Comparison of ENCODE assay signal across 18 mouse cellular contexts in genomic region chr8:126932249-126932648, GRCm38 (mm10). TPM values are rescaled to one million over a fixed set of nuclear protein-coding genes. Genes with fewer than 3 reads are reported as not detected.
A peak's percentile ranks its signal among the peaks of the same experiment; 100 is the strongest.
DNase-seq lines count a peak whose midpoint lies in the region; ATAC-seq and TF ChIP-seq lines count a peak whose summit lies in the region.
"Had no signal": no experiment of that assay in that cellular context is flagged by ENCODE, and none has a peak within 500 bp of the region (broad histone marks: within the 10 kb centered on the region; RNA-seq: fewer than 3 reads in every experiment).

No protein-coding gene starts in this region.

- H3K79me2 ChIP-seq in liver, adult 2 months (ENCODE audit: control insufficient read depth, insufficient read depth, low read length): no peaks in the 10 kb centered on the region

- no peak overlapping the region for H3K4me2 ChIP-seq in liver, postnatal 0 days (ENCODE audit: low read depth, low read length)
- H3K4me2 ChIP-seq: hindbrain, embryonic 12.5 days; neural tube, embryonic 13.5 days had no signal

- H3K27ac ChIP-seq in liver, adult 2 months (replicated peaks; ENCODE audit: insufficient read depth, low read depth, low read length): no peak overlapping the region
- H3K27ac ChIP-seq in brown adipose tissue, adult 24 weeks (replicated peaks; ENCODE audit: low read depth, low read length): peak overlapping the region; percentile 61
- H3K27ac ChIP-seq in liver, postnatal 0 days (ENCODE audit: low read depth): 0 out of 2 replicates have a peak overlapping the region, but pooled peaks have one; percentile 25
- H3K27ac ChIP-seq: hindbrain, embryonic 12.5 days; midbrain, embryonic 10.5 days; neural tube, embryonic 13.5 days had no signal

- H3K27me3 ChIP-seq in liver, adult 2 months (ENCODE audit: control insufficient read depth, insufficient read depth, low read length): no peaks in the 10 kb centered on the region
- no peaks in the 10 kb centered on the region for H3K27me3 ChIP-seq in G1E (ENCODE audit: insufficient read depth, low read length)
- no peaks in the 10 kb centered on the region for H3K27me3 ChIP-seq in liver, postnatal 0 days (ENCODE audit: insufficient read depth, low read length)
- H3K27me3 ChIP-seq: hindbrain, embryonic 12.5 days; neural tube, embryonic 13.5 days had no signal

- no peak overlapping the region for H3K9ac ChIP-seq in liver, adult 2 months (ENCODE audit: low read depth, low read length)
- no peak overlapping the region for H3K9ac ChIP-seq in liver, postnatal 0 days (replicated peaks)
- H3K9ac ChIP-seq: hindbrain, embryonic 12.5 days; neural tube, embryonic 13.5 days had no signal

- no peaks in the 10 kb centered on the region for H3K9me3 ChIP-seq in G1E (replicated peaks)
- no peaks in the 10 kb centered on the region for H3K9me3 ChIP-seq in liver, postnatal 0 days (ENCODE audit: low read length)
- H3K9me3 ChIP-seq: hindbrain, embryonic 12.5 days; midbrain, embryonic 10.5 days; neural tube, embryonic 13.5 days had no signal

- WGBS in liver, adult 2 months: 38% methylated on average over 1 of the region's 1 CpGs
- 76% methylated on average over 1 of the region's 1 CpGs for WGBS in liver, postnatal 0 days (ENCODE audit: insufficient replicate concordance)

- peak; percentile 38 for DNase-seq in liver, adult 2 months (ENCODE audit: extremely low read depth, low read depth, low spot score)
- DNase-seq in liver (no peak), G1E (ENCODE audit: low spot score) (peak; percentile 34)
- no peak for DNase-seq in liver, postnatal 0 days
- DNase-seq in frontal cortex, adult 2 months (ENCODE audit: extremely low spot score in 1 of 2, low spot score in 1 of 2): no peak
- no peak for DNase-seq in adrenal gland, postnatal 36 days
- no peak for DNase-seq in frontal cortex, postnatal 10 days (ENCODE audit: low spot score in 2 of 2)
- DNase-seq: adrenal gland, adult 8-10 months; cerebellum, adult 9-11 months; heart, adult 18-20 months; heart, postnatal 10 days; right cerebral cortex, postnatal 4 days; thymus, postnatal 25 days had no signal

- peaks cover 10% of the 10 kb centered on the region for H3K4me1 ChIP-seq in liver, adult 2 months (ENCODE audit: control insufficient read depth, insufficient read depth, low read length)
- peaks cover 70% of the 10 kb centered on the region for H3K4me1 ChIP-seq in G1E (ENCODE audit: insufficient read depth, low read depth, low read length)
- H3K4me1 ChIP-seq in brown adipose tissue, adult 24 weeks (ENCODE audit: control insufficient read depth, insufficient read depth, insufficient read length, low read length): peaks cover 12% of the 10 kb centered on the region
- H3K4me1 ChIP-seq in liver, postnatal 0 days (ENCODE audit: insufficient read depth): peaks cover 4% of the 10 kb centered on the region; the same call in 1 of the 2 replicates
- H3K4me1 ChIP-seq: hindbrain, embryonic 12.5 days; neural tube, embryonic 13.5 days had no signal

- no peak for TF ChIP-seq CTCF in liver, adult 2 months (IDR thresholded peaks at IDR 0.05; ENCODE audit: low read depth, low read length)
- no peak for TF ChIP-seq CTCF in G1E (IDR thresholded peaks at IDR 0.05; ENCODE audit: low read depth, low read length)
- TF ChIP-seq CTCF in liver, postnatal 0 days (IDR thresholded peaks at IDR 0.05; ENCODE audit: low read depth): no peak

- no peak for TF ChIP-seq POLR2A in liver, adult 2 months (IDR thresholded peaks at IDR 0.05; ENCODE audit: extremely low read depth, insufficient read depth, low read length)

- no peak for ATAC-seq in G1E (ENCODE audit: extremely low read depth, insufficient number of reproducible peaks, low FRiP score, poor library complexity, severe bottlenecking)
- no peak for ATAC-seq in liver, postnatal 0 days
- ATAC-seq: forebrain, embryonic 14.5 days had no signal

- no peak overlapping the region for H3K4me3 ChIP-seq in liver, adult 2 months (ENCODE audit: insufficient read depth, low read depth, low read length)
- no peak overlapping the region for H3K4me3 ChIP-seq in G1E (ENCODE audit: low read depth, low read length)
- no peak overlapping the region for H3K4me3 ChIP-seq in brown adipose tissue, adult 24 weeks (ENCODE audit: insufficient read depth, low read depth, low read length)
- no peak overlapping the region for H3K4me3 ChIP-seq in liver, postnatal 0 days (ENCODE audit: low read depth, low read length)
- H3K4me3 ChIP-seq: hindbrain, embryonic 12.5 days; midbrain, embryonic 10.5 days; neural tube, embryonic 13.5 days had no signal

- no peak for TF ChIP-seq EP300 in liver, postnatal 0 days (IDR thresholded peaks at IDR 0.05; ENCODE audit: low read depth)

- peaks cover 34% of the 10 kb centered on the region for H3K36me3 ChIP-seq in liver, adult 2 months (ENCODE audit: control insufficient read depth, insufficient read depth, low read length)
- H3K36me3 ChIP-seq in G1E (replicated peaks): peaks cover 94% of the 10 kb centered on the region
- H3K36me3 ChIP-seq in liver, postnatal 0 days (replicated peaks; ENCODE audit: insufficient read depth, low read length): peaks cover 46% of the 10 kb centered on the region

RNA-seq across cellular contexts. Expression of gene Tomm20, which starts 13.4 kb away (rescaled TPM):
- total RNA-seq in liver, adult 2 months (2014; rRNA removed): 22.6 and 57.1 TPM in 2 replicates
- 233 and 251 TPM in 2 replicates for polyA plus RNA-seq in liver, adult 2 months (2012; rRNA removed)
- total RNA-seq in G1E (2014; fragmentation: Nextera tagmentation) (133 and 158 TPM in 2 replicates), G1E (2017) (432 and 545 TPM in 2 replicates)
- 1,504 and 2,083 TPM in 2 replicates for polyA plus RNA-seq in G1E (2012)
- polyA plus RNA-seq in brown adipose tissue, adult 24 weeks (2012; ENCODE audit: insufficient read depth, insufficient read length, missing spikeins): 149 and 242 TPM in 2 replicates
- polyA plus RNA-seq in liver, postnatal 0 days (2015; fragmentation: Nextera tagmentation; extraction: Ambion mirVana): 122 and 129 TPM in 2 replicates
- 104 and 115 TPM in 2 replicates for polyA plus RNA-seq in frontal cortex, adult 2 months (2012; rRNA removed)
- 100 to 1,000 TPM; 188 to 205 TPM for total RNA-seq in adrenal gland, postnatal 36 days (2021)

RNA-seq across cellular contexts. Expression of gene Rbm34, which starts 38.6 kb away (rescaled TPM):
- total RNA-seq in liver, adult 2 months (2014; rRNA removed): 4.8 and 6.4 TPM in 2 replicates
- polyA plus RNA-seq in liver, adult 2 months (2012; rRNA removed): 1.5 and 1.9 TPM in 2 replicates
- 18.6 and 19.3 TPM in 2 replicates for total RNA-seq in G1E (2014; fragmentation: Nextera tagmentation)
- 27.4 and 38.5 TPM in 2 replicates for total RNA-seq in G1E (2017)
- polyA plus RNA-seq in G1E (2012): 12.0 and 12.2 TPM in 2 replicates
- 7.5 and 13.1 TPM in 2 replicates for polyA plus RNA-seq in brown adipose tissue, adult 24 weeks (2012; ENCODE audit: insufficient read depth, insufficient read length, missing spikeins)
- 10.8 and 12.5 TPM in 2 replicates for polyA plus RNA-seq in liver, postnatal 0 days (2015; fragmentation: Nextera tagmentation; extraction: Ambion mirVana)
- polyA plus RNA-seq in frontal cortex, adult 2 months (2012; rRNA removed): 9.6 and 11.6 TPM in 2 replicates
- total RNA-seq in adrenal gland, postnatal 36 days (2021): 10 to 100 TPM; 13.1 to 14.2 TPM

Comparison
In these comparisons a context has a peak if more than half of its experiments do, and no peak if none do; other contexts are left out.
1. DNase-seq: peak in liver, adult 2 months (single experiment) and G1E (single experiment); none in liver (single experiment), liver, postnatal 0 days (single experiment), frontal cortex, adult 2 months (0 of 2), adrenal gland, postnatal 36 days (0 of 2) and frontal cortex, postnatal 10 days (0 of 2).